Mouse (Mus musculus) midbrain, embryonic 12.5 days (tissue): Measurements from ENCODE around the gene Ap3s2. TPM values are rescaled to one million over a fixed set of nuclear protein-coding genes. Genes with fewer than 3 reads are reported as not detected.

Source experiments
- ATAC-seq: fragments of 200-750 bp; cut with Nextera tagmentation; 2 replicates; pipeline ENCODE4 v1.8.0; 2017; ENCODE audit warnings: low read depth, moderate TSS enrichment, moderate library complexity; ENCODE audit not compliant: low FRiP score
- H3K27ac ChIP-seq: fragments of 300-500 bp; sonication (generic); replicated peaks from 2 replicates; pipeline ENCODE4 v1.5.1; 2016; ENCODE audit warnings: mild to moderate bottlenecking
- H3K27me3 ChIP-seq: fragments of 300-500 bp; sonication (generic); 2 replicates; pipeline ENCODE4 v1.6.1; 2016; ENCODE audit warnings: mild to moderate bottlenecking
- H3K36me3 ChIP-seq: fragments of 300-500 bp; sonication (generic); 2 replicates; pipeline ENCODE4 v1.6.1; 2016
- H3K4me1 ChIP-seq: fragments of 300-500 bp; sonication (generic); 2 replicates; pipeline ENCODE4 v1.6.1; 2016
- H3K4me2 ChIP-seq: fragments of 300-500 bp; sonication (generic); replicated peaks from 2 replicates; pipeline ENCODE4 v1.6.1; 2016; ENCODE audit warnings: mild to moderate bottlenecking, moderate library complexity
- H3K4me3 ChIP-seq: fragments of 300-500 bp; sonication (generic); 2 replicates; pipeline ENCODE4 v1.5.1; 2016; ENCODE audit warnings: mild to moderate bottlenecking
- H3K9ac ChIP-seq: fragments of 300-500 bp; sonication (generic); replicated peaks from 2 replicates; pipeline ENCODE4 v1.6.1; 2016; ENCODE audit warnings: mild to moderate bottlenecking, moderate library complexity
- H3K9me3 ChIP-seq: fragments of 300-500 bp; sonication (generic); 2 replicates; pipeline ENCODE4 v1.6.1; 2016; ENCODE audit warnings: mild to moderate bottlenecking
- WGBS: fragments of 180-500 bp; shearing (Covaris S2); methylation state at CpG from one replicate; pipeline ENCODE4 v1.1.7; 2016; 5-methylcytosine and 5-hydroxymethylcytosine counted together
- polyA plus RNA-seq: library from polyadenylated mRNA; unstranded; fragments of >200 nt; fragmentation: Nextera tagmentation; extraction: Ambion mirVana; gene quantifications from 2 replicates; pipeline ENCODE4 v1.2.1, GENCODE M21; 2016

Gene Ap3s2
- polyA plus RNA-seq = 55.3 and 55.5 TPM in 2 replicates

DNA sequence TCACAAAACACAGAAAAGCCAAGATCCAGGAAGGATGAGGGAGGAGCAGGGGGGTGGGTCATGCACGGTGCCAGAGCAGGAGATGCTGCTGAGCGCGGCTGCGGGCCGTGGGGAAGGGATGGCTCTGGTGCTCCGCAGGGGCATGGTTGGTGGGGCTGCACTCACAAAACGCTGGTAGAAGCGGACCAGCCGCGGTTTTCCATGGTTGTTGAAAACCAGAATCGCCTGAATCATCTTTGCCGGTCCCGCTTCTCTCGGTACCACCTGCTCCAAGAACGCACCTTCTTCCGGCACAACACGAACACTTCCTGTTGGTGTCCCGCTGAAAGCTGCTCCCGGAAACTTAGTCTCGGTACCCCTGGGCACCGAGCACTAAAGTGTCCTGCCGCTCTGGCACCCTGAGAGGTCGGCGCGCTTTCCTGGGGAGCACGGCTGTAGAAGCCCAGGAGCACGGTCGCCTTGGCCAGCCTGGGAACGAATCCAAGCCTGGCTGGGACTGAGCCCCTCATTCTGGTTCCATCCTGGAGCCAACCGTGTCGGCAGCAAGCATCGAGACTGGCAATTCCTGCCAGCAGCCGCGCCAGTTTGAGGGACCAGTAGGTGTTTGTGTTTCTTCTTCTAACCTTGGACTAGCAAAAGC is at the start of gene Ap3s2:
Gene Ap3s2 (minus strand): TSS at position 306 of the 640 bp plus-strand sequence.
- WGBS = under 1% methylated on average over 34 of the region's 34 CpGs
- no peaks in the 10 kb centered on the region for H3K9me3 ChIP-seq
- H3K4me1 ChIP-seq = peaks cover 16% of the 10 kb centered on the region
- peak within 1 kb of the TSS; percentile 82 for H3K9ac ChIP-seq
- ATAC-seq = peak; percentile 96
- H3K4me2 ChIP-seq = peak within 1 kb of the TSS; percentile 67
- peak within 1 kb of the TSS; percentile 77 for H3K27ac ChIP-seq
- peak within 1 kb of the TSS; percentile 77 for H3K4me3 ChIP-seq
- H3K27me3 ChIP-seq = no peaks in the 10 kb centered on the region
- H3K36me3 ChIP-seq = peaks cover 9% of the 10 kb centered on the region

DNA sequence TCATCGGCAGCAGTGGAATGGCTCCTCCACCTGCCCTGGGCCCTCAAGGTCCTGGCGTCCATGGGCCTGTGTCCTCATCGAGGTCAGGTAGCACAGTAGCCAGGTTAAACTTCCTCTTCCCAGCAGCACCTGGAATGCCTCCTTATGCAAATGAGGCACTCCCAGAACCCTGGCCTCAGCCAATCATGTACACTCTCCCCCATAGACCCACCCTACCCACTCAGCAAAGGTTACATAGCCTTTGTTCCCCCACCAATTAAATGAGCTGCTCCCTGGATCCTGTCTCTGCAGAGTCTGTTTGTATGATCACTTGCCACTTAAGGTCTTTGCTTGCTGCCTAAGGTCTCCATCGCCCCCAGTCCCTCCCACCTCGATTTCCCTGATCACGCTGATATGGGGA is 47.9 kb upstream of the Ap3s2 start:
- Histone ChIP-seq H3K36me3 (no peaks in the 10 kb centered on the region), H3K27ac (no peak overlapping the region), H3K9me3 (no peaks in the 10 kb centered on the region), H3K4me3 (no peak overlapping the region), H3K4me2 (no peak overlapping the region), H3K27me3 (no peaks in the 10 kb centered on the region), H3K4me1 (no peaks in the 10 kb centered on the region), H3K9ac (no peak overlapping the region)
- no peak for ATAC-seq
- 82% methylated on average over 6 of the region's 6 CpGs for WGBS

DNA sequence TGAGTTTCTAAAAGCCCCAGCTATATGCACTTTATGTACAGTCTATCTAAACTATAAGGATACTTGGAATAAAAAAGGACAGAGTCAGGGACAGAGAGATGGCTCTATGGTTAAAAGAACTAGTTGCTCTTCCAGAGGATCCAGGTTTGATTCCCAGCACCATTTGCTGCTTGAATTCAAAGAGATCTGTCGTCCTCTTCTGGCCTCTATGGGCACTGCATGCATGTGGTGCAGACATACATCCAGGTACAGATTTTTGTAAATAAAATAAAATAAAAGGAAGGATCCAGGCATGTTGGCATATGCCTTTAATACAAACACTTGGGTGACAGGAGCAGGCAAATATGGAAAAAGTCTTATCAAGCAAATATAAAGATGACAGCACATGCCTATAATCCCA is 41.2 kb upstream of the Ap3s2 start:
- no peak for ATAC-seq
- Histone ChIP-seq H3K9me3 (no peaks in the 10 kb centered on the region), H3K4me1 (no peaks in the 10 kb centered on the region), H3K27me3 (no peaks in the 10 kb centered on the region), H3K27ac (no peak overlapping the region), H3K4me3 (no peak overlapping the region), H3K4me2 (no peak overlapping the region), H3K36me3 (no peaks in the 10 kb centered on the region), H3K9ac (no peak overlapping the region)
- WGBS = 71% methylated on average over 1 of the region's 1 CpGs

DNA sequence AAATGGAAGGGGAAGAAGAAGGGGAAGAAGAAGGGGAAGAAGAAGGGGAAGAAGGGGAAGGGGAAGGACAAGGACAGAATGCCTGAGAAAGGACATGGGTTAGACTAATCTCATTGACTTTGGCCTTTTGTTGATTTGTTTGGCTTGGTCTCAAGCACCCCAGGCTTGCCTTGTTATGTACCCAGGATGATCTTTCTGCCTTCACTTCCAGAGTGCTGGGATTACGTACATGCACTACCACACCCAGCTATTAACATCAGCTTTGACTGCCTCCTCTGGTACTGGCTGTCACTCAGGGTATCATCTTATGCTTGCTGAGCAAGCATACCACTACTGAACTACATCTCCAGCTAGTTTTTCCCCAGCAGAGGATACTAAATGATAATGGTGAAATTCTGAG is 35.7 kb upstream of the Ap3s2 start:
- no peak overlapping the region for H3K27ac ChIP-seq
- WGBS = 71% methylated on average over 1 of the region's 1 CpGs
- no peak overlapping the region for H3K4me3 ChIP-seq
- no peaks in the 10 kb centered on the region for H3K36me3 ChIP-seq
- H3K27me3 ChIP-seq = no peaks in the 10 kb centered on the region
- H3K9ac ChIP-seq = no peak overlapping the region
- no peaks in the 10 kb centered on the region for H3K4me1 ChIP-seq
- H3K4me2 ChIP-seq = no peak overlapping the region
- no peak for ATAC-seq
- H3K9me3 ChIP-seq = no peaks in the 10 kb centered on the region

DNA sequence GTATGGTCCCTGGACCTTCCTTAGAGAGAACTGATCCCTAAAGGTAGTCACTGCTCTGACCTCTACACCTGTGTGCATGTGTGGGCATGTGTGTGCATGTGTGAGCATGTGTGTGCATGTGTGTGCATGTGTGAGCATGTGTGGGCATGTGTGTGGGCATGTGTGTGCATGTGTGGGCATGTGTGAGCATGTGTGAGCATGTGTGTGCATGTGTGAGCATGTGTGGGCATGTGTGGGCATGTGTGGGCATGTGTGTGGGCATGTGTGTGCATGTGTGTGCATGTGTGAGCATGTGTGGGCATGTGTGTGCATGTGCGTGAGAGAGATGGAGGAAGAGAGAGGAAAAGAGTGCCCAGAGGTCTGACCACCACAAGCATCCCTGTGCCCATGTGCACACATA is 34.4 kb upstream of the Ap3s2 start:
- no peaks in the 10 kb centered on the region for H3K9me3 ChIP-seq
- H3K36me3 ChIP-seq = no peaks in the 10 kb centered on the region
- no peaks in the 10 kb centered on the region for H3K27me3 ChIP-seq
- ATAC-seq = no peak
- H3K4me2 ChIP-seq = no peak overlapping the region
- H3K9ac ChIP-seq = no peak overlapping the region
- WGBS = 94% methylated on average over 1 of the region's 1 CpGs
- H3K4me3 ChIP-seq = no peak overlapping the region
- no peaks in the 10 kb centered on the region for H3K4me1 ChIP-seq
- no peak overlapping the region for H3K27ac ChIP-seq

DNA sequence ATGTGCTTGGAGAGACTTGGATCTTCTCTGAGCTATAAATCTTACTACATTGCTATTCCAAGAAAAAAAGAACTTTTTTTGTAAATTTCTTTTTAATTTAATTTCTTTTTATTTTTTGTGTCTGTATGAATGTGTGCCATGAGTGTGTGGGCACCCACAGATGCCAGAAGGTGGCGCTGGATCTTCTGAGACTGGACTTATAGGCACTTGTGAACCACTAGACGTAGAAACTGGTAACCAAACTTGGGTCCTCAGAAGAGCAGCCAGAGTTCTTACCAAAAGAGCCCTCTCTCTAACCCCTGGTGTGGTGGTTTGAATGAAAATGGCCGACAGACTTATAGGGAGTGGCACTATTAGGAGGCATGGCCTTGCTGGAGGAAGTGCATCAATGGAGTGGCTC is 30.6 kb upstream of the Ap3s2 start:
- Histone ChIP-seq H3K4me2 (no peak overlapping the region), H3K36me3 (no peaks in the 10 kb centered on the region), H3K27me3 (no peaks in the 10 kb centered on the region), H3K4me1 (no peaks in the 10 kb centered on the region), H3K27ac (no peak overlapping the region), H3K9me3 (no peaks in the 10 kb centered on the region), H3K4me3 (no peak overlapping the region), H3K9ac (no peak overlapping the region)
- ATAC-seq = no peak
- WGBS = 74% methylated on average over 3 of the region's 3 CpGs

DNA sequence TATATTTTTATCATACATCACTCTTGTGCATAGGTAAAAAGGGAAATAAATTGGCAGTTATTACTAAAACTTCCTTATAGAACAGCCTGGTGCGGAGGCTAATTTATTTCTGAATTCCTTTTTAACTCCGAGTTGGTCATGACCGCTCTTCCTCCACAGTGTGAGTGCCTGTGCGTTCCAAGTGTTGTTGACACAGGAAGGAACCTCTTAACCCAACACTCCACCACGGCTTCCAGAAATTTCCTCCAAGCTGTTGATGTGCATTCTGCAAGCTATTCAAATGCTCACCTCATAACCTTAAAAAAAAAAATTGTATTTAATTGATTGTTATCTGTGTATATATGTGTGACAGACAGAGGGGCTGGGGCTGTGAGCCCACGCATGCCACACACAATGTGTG is 29.8 kb upstream of the Ap3s2 start:
- Histone ChIP-seq H3K9ac (no peak overlapping the region), H3K4me1 (no peaks in the 10 kb centered on the region), H3K27me3 (no peaks in the 10 kb centered on the region), H3K4me2 (no peak overlapping the region), H3K27ac (no peak overlapping the region), H3K36me3 (no peaks in the 10 kb centered on the region), H3K9me3 (no peaks in the 10 kb centered on the region), H3K4me3 (no peak overlapping the region)
- no peak for ATAC-seq
- 84% methylated on average over 6 of the region's 6 CpGs for WGBS

DNA sequence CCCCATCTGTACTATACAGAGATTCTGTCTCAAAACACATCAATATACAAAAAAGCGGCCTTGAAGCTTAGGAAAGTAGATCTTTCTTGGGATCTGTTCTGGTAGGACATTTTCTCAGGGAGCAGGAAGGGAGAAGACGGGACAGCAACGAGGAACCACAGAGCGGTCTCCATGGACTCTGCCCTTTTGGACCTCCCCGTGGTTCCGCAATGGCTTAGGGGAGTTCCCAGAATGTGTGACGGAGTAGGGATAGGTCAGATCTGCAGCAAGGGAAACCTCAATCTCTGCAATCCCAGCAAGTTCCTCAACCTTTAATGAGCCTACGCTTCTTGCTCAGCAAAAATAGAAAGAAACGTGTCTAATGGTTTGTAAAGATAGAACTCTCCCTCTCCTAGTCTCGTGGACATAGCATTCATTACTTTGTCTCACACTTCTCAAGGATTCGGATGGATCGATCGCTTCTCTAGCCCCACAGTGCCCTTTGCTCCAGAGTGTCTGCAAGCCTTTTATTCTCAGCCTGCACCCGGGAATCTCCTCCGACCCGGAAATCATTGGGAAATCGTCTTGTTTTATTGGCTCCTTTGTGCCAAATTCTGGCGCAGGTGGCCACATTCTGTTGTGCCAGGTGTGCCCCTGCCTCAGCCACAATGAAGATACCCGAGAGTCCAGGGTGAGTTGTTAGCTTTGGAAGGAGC is 15.2 kb upstream of the Ap3s2 start:
- H3K36me3 ChIP-seq = no peaks in the 10 kb centered on the region
- ATAC-seq = no peak
- H3K27ac ChIP-seq = no peak overlapping the region
- peak overlapping the region; percentile 73 for H3K9ac ChIP-seq
- peak overlapping the region; percentile 73 for H3K4me2 ChIP-seq
- H3K4me1 ChIP-seq = peaks cover 16% of the 10 kb centered on the region
- H3K27me3 ChIP-seq = 0 out of 2 replicates have a peak, but pooled peaks cover 6% of the 10 kb centered on the region
- peak overlapping the region; percentile 57 for H3K4me3 ChIP-seq
- no peaks in the 10 kb centered on the region for H3K9me3 ChIP-seq
- WGBS = 9% methylated on average over 19 of the region's 19 CpGs

DNA sequence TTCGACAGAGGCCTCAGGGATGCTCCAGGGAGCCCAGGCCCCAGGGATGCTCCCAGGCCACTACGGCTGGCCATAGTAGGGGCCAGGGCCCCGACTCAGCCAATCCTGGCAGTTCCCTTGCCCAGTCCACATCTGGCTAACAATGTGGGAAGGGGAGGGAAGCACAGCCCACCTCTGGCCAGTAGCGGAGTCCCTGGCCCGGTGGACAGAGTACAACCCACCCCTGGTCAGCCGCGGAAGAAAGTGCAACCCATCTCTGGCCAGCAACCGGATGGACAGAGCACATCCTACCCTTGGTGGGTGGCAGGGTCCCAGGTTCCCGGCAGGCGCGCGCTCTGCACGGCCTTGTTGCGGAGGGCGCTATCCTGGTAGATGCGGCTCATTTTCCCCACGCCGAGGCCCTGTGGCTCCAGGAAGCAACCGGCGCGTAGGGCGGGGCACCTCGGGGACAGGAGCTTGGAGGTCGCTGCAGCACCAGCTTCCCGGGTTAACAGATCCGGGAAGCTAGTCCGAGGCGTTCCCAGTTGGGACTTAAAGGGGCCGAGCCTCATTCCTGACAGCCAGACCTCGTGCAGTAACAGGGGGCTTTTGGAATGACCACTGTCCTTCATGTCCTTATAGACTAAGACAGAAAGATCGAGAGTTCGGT is 14.5 kb upstream of the Ap3s2 start, which contains the start of gene Arpin:
Gene Arpin (minus strand): TSS at position 498 of the 649 bp plus-strand sequence.
- 1% methylated on average over 32 of the region's 32 CpGs for WGBS
- peak within 1 kb of the TSS; percentile 52; the same call in 1 of the 2 replicates for H3K27ac ChIP-seq
- peak; percentile 83 for ATAC-seq
- H3K4me3 ChIP-seq = peak within 1 kb of the TSS; percentile 57
- 0 out of 2 replicates have a peak, but pooled peaks cover 6% of the 10 kb centered on the region for H3K27me3 ChIP-seq
- peak within 1 kb of the TSS; percentile 73 for H3K4me2 ChIP-seq
- no peaks in the 10 kb centered on the region for H3K36me3 ChIP-seq
- H3K4me1 ChIP-seq = peaks cover 16% of the 10 kb centered on the region
- no peaks in the 10 kb centered on the region for H3K9me3 ChIP-seq
- peak within 1 kb of the TSS; percentile 73 for H3K9ac ChIP-seq

DNA sequence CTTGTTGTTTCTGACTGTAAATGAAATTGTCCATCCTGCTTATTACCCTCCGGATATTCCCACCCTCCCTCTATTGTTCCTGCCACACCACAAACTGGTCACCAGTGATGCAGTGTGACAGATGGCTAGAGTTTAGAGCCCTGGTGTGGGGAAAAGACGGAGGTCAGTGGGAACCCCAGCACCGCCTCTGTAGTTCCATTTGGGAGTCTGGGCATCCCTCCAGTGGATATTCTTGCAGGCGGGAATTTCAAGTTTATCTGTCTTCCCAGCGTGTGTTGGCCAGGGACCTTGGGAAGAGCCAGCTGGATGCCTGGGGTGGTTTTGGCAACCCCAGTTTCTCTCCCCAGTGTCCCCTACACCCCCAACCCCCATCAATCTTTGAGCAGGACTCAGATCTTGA is 14.0 kb upstream of the Ap3s2 start:
- H3K9me3 ChIP-seq = no peaks in the 10 kb centered on the region
- peaks cover 16% of the 10 kb centered on the region for H3K4me1 ChIP-seq
- peak overlapping the region; percentile 73 for H3K4me2 ChIP-seq
- WGBS = 52% methylated on average over 5 of the region's 5 CpGs
- peak overlapping the region; percentile 73 for H3K9ac ChIP-seq
- 0 out of 2 replicates have a peak, but pooled peaks cover 6% of the 10 kb centered on the region for H3K27me3 ChIP-seq
- ATAC-seq = no peak
- H3K36me3 ChIP-seq = no peaks in the 10 kb centered on the region
- peak overlapping the region; percentile 52; the same call in 1 of the 2 replicates for H3K27ac ChIP-seq
- peak overlapping the region; percentile 57 for H3K4me3 ChIP-seq

DNA sequence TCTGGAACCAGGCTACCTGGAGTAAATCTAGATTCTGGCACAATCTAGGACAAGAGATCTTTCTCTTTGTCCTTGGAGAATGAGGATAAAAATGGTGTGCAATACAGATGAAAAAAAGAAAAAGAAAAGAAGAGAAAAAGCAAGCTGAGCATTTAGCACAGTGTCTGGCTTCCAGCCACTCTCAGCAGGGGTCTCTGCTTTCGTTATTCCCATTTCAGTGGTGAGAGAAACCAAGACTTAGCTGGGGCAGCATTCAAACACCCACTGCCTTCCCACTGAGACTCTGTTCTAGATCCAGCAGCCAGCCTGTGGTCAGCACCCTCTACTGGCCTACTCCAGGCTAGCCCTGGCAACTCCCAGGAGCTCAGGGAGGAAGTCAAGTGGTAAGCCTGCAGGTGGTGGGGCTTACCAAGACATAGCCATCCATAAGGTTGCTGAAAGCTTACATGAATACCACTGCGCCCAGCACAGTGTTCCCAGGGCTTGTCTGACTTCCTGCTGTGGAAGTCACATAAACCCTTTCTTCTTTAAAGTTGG is 8.1 kb upstream of the Ap3s2 start:
- 81% methylated on average over 2 of the region's 2 CpGs for WGBS
- ATAC-seq = no peak
- Histone ChIP-seq H3K9ac (no peak overlapping the region), H3K4me3 (no peak overlapping the region), H3K4me1 (no peaks in the 10 kb centered on the region), H3K4me2 (no peak overlapping the region), H3K9me3 (no peaks in the 10 kb centered on the region), H3K27me3 (no peaks in the 10 kb centered on the region), H3K27ac (no peak overlapping the region), H3K36me3 (peaks cover 26% of the 10 kb centered on the region)

DNA sequence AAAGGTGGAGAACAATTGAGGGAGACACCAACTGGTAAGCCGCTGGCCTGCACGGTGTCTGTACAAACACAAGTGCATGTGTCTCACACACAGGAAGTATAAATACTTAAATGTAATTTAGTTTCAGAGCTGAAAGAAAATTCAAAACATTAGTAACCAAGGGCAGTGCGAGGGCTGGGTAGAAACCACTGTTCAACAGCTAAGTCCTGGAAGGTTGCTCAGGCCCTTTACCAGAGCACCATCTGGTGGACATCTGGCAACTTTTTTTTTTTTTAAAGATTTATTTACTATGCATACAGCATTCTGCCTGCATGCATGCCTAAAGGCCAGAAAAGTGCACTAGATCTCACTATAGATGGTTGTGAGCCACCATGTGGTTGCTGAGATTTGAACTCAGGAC is 5.9 kb downstream of the Ap3s2 start:
- no peaks in the 10 kb centered on the region for H3K9me3 ChIP-seq
- peaks cover 44% of the 10 kb centered on the region for H3K36me3 ChIP-seq
- H3K27ac ChIP-seq = no peak overlapping the region
- H3K4me3 ChIP-seq = no peak overlapping the region
- H3K27me3 ChIP-seq = no peaks in the 10 kb centered on the region
- 84% methylated on average over 3 of the region's 3 CpGs for WGBS
- no peak for ATAC-seq
- peaks cover 2% of the 10 kb centered on the region for H3K4me1 ChIP-seq
- no peak overlapping the region for H3K9ac ChIP-seq
- no peak overlapping the region for H3K4me2 ChIP-seq
